Comparison of ENCODE assay signal across 8 mouse cellular contexts in genomic region chr4:108999999-109000950, GRCm38 (mm10). TPM values are rescaled to one million over a fixed set of nuclear protein-coding genes. Genes with fewer than 3 reads are reported as not detected.
DNase-seq lines count a peak whose midpoint lies in the region; ATAC-seq and TF ChIP-seq lines count a peak whose summit lies in the region.

Gene Nrd1 (plus strand): TSS chr4:109000655.

- H3K4me1 ChIP-seq in MEL (ENCODE audit: control insufficient read depth in 1 of 2, insufficient read depth in 2 of 2, low read length in 2 of 2), result peaks cover 0 to 10% of the 10 kb centered on the region in 2 experiments; a peak in 2 of 4 replicates
- no peaks in the 10 kb centered on the region for H3K4me1 ChIP-seq in cerebellum, adult 2 months (ENCODE audit: control insufficient read depth, insufficient read depth, low read length)
- peaks cover 8% of the 10 kb centered on the region; the same call in 1 of the 2 replicates for H3K4me1 ChIP-seq in forebrain, postnatal 0 days (ENCODE audit: insufficient read depth)
- peaks cover 11% of the 10 kb centered on the region; the same call in 1 of the 2 replicates for H3K4me1 ChIP-seq in lung, embryonic 15.5 days

- peak; percentile 99 for ATAC-seq in forebrain, postnatal 0 days
- peak; percentile 99 for ATAC-seq in lung, embryonic 15.5 days (ENCODE audit: borderline replicate concordance, extremely low read depth, low FRiP score, low TSS enrichment)

- DNase-seq in MEL (ENCODE audit: low read depth, low spot score), result peak; percentile 100
- peak; percentile 99 to 100 for DNase-seq in cerebellum, adult 2 months
- peak; percentile 100 for DNase-seq in forebrain, postnatal 0 days
- DNase-seq in heart, postnatal 4 days, result peak; percentile 99
- peak; percentile 99 for DNase-seq in layer of hippocampus, adult 8-10 months (ENCODE audit: low spot score in 2 of 2)
- peak; percentile 99 for DNase-seq in ovary, adult 18-20 months (ENCODE audit: low spot score)
- peak; percentile 99 for DNase-seq in thymus, postnatal 0 days (ENCODE audit: low spot score)

- TF ChIP-seq RAD21 in MEL (IDR thresholded peaks at IDR 0.05; ENCODE audit: low read depth, low read length), result no peak

- TF ChIP-seq CTCF in MEL (IDR thresholded peaks at IDR 0.05 in 2 of 3, conservative IDR thresholded peaks at IDR 0.05 in 1 of 3; ENCODE audit: control insufficient read depth in 1 of 3, insufficient read depth in 1 of 3, low read depth in 2 of 3, low read length in 3 of 3, poor library complexity in 1 of 3, severe bottlenecking in 1 of 3), result no peak
- TF ChIP-seq CTCF in cerebellum, adult 2 months (IDR thresholded peaks at IDR 0.05; ENCODE audit: borderline replicate concordance, insufficient read depth, low read depth, low read length), result no peak
- no peak for TF ChIP-seq CTCF in forebrain, postnatal 0 days (IDR thresholded peaks at IDR 0.05; ENCODE audit: low read depth)

- peaks cover 3 to 17% of the 10 kb centered on the region in 2 experiments; a peak in 3 of 4 replicates for H3K36me3 ChIP-seq in MEL (ENCODE audit: control insufficient read depth in 1 of 2, insufficient read depth in 2 of 2, low read length in 2 of 2)
- H3K36me3 ChIP-seq in forebrain, postnatal 0 days (ENCODE audit: insufficient read depth), result no peaks in the 10 kb centered on the region
- H3K36me3 ChIP-seq in lung, embryonic 15.5 days, result no peaks in the 10 kb centered on the region

- peaks cover 1 to 2% of the 10 kb centered on the region in 2 experiments; a peak in 2 of 4 replicates for H3K27me3 ChIP-seq in MEL (ENCODE audit: control insufficient read depth in 1 of 2, insufficient read depth in 2 of 2, low read length in 2 of 2)
- H3K27me3 ChIP-seq in cerebellum, adult 2 months (ENCODE audit: control insufficient read depth, insufficient read depth, low read length), result no peaks in the 10 kb centered on the region
- H3K27me3 ChIP-seq in forebrain, postnatal 0 days (ENCODE audit: insufficient read depth, low read length), result peaks cover 4% of the 10 kb centered on the region; the same call in 1 of the 2 replicates
- H3K27me3 ChIP-seq in lung, embryonic 15.5 days, result no peaks in the 10 kb centered on the region

- peak within 1 kb of the TSS; percentile 78 for H3K4me2 ChIP-seq in forebrain, postnatal 0 days (ENCODE audit: low read depth)
- H3K4me2 ChIP-seq in lung, embryonic 15.5 days, result peak within 1 kb of the TSS; percentile 73

- under 1% methylated on average over 58 of the region's 58 CpGs for WGBS in cerebellum, adult 2 months
- 1% methylated on average over 58 of the region's 58 CpGs for WGBS in forebrain, postnatal 0 days
- 1% methylated on average over 58 of the region's 58 CpGs for WGBS in lung, embryonic 15.5 days

- TF ChIP-seq EP300 in MEL (IDR thresholded peaks at IDR 0.05; ENCODE audit: low read depth in 1 of 2, low read length in 2 of 2), result no peak

- H3K9me3 ChIP-seq in MEL (replicated peaks; ENCODE audit: insufficient read depth, low read length), result no peaks in the 10 kb centered on the region
- no peaks in the 10 kb centered on the region for H3K9me3 ChIP-seq in forebrain, postnatal 0 days (ENCODE audit: low read length)
- no peaks in the 10 kb centered on the region for H3K9me3 ChIP-seq in lung, embryonic 15.5 days

- H3K79me2 ChIP-seq in MEL (ENCODE audit: control insufficient read depth, insufficient read depth, low read length, poor library complexity), result peaks cover 32% of the 10 kb centered on the region

- peak within 1 kb of the TSS; percentile 87 for H3K9ac ChIP-seq in MEL (ENCODE audit: control insufficient read depth, low read depth, low read length, poor library complexity, severe bottlenecking)
- peak within 1 kb of the TSS; percentile 83 for H3K9ac ChIP-seq in forebrain, postnatal 0 days
- peak within 1 kb of the TSS; percentile 87 for H3K9ac ChIP-seq in lung, embryonic 15.5 days

- H3K4me3 ChIP-seq in MEL (ENCODE audit: control insufficient read depth in 1 of 2, insufficient read depth in 1 of 2, low read depth in 2 of 2, low read length in 2 of 2), result peak within 1 kb of the TSS; percentile 85 to 95
- peak within 1 kb of the TSS; percentile 68 for H3K4me3 ChIP-seq in cerebellum, adult 2 months (replicated peaks; ENCODE audit: insufficient read depth, low read depth, low read length)
- H3K4me3 ChIP-seq in forebrain, postnatal 0 days (ENCODE audit: low read depth, low read length), result peak within 1 kb of the TSS; percentile 91
- peak within 1 kb of the TSS; percentile 82 for H3K4me3 ChIP-seq in lung, embryonic 15.5 days

- peak within 1 kb of the TSS; percentile 87 for H3K27ac ChIP-seq in MEL (ENCODE audit: control insufficient read depth, low read depth, low read length)
- peak within 1 kb of the TSS; percentile 77 for H3K27ac ChIP-seq in cerebellum, adult 2 months (ENCODE audit: insufficient read depth, low read length)
- H3K27ac ChIP-seq in forebrain, postnatal 0 days (ENCODE audit: low read depth, low read length), result peak within 1 kb of the TSS; percentile 90
- H3K27ac ChIP-seq in lung, embryonic 15.5 days, result peak within 1 kb of the TSS; percentile 93

- TF ChIP-seq POLR2A in MEL (IDR thresholded peaks at IDR 0.05; ENCODE audit: control insufficient read depth in 1 of 2, insufficient read depth in 1 of 2, low read depth in 1 of 2, low read length in 2 of 2, poor library complexity in 1 of 2), result peak; percentile 91 to 97
- TF ChIP-seq POLR2A in cerebellum, adult 2 months (IDR thresholded peaks at IDR 0.05; ENCODE audit: borderline replicate concordance, insufficient read depth, low read length), result peak; percentile 91

TF ChIP-seq in MEL, 35 proteins besides CTCF, POLR2A, EP300 and RAD21 (continues in another document):
- TF ChIP-seq SMC3 (IDR thresholded peaks at IDR 0.05; ENCODE audit: low read depth, low read length) (no peak), GABPA (IDR thresholded peaks at IDR 0.05; ENCODE audit: low read depth, low read length) (no peak), MYB (IDR thresholded peaks at IDR 0.05; ENCODE audit: low read depth, low read length) (no peak), GATA1 (IDR thresholded peaks at IDR 0.05; ENCODE audit: low read depth, low read length) (no peak), MXI1 (IDR thresholded peaks at IDR 0.05; ENCODE audit: low read depth, low read length) (peak; percentile 86), ZKSCAN1 (IDR thresholded peaks at IDR 0.05; ENCODE audit: low read depth, low read length) (no peak), MAZ (IDR thresholded peaks at IDR 0.05; ENCODE audit: low read depth, low read length) (0 out of 2 replicates have a peak, but pooled peaks have one; percentile 57), MYC (IDR thresholded peaks at IDR 0.05; ENCODE audit: low read depth, low read length) (0 out of 2 replicates have a peak, but pooled peaks have one; percentile 53), SIN3A (IDR thresholded peaks at IDR 0.05; ENCODE audit: low read length) (peak; percentile 90), E2F4 (IDR thresholded peaks at IDR 0.05; ENCODE audit: borderline replicate concordance, low read depth, low read length) (no peak), TBP (IDR thresholded peaks at IDR 0.05; ENCODE audit: low read depth, low read length) (peak; percentile 74), ZC3H11A (IDR thresholded peaks at IDR 0.05; ENCODE audit: low read depth, low read length) (no peak), ZNF384 (IDR thresholded peaks at IDR 0.05; ENCODE audit: low read depth, low read length) (no peak), CHD2 (IDR thresholded peaks at IDR 0.05; ENCODE audit: low read length) (peak; percentile 82), HCFC1 (IDR thresholded peaks at IDR 0.05; ENCODE audit: low read depth, low read length) (peak; percentile 81), UBTF (IDR thresholded peaks at IDR 0.05; ENCODE audit: borderline replicate concordance, insufficient read depth, low read depth, low read length) (peak; percentile 93; the same call in 1 of the 2 replicates), ELF1 (IDR thresholded peaks at IDR 0.05; ENCODE audit: low read depth, low read length) (peak; percentile 43; the same call in 1 of the 2 replicates), MAFK (IDR thresholded peaks at IDR 0.05; ENCODE audit: borderline replicate concordance, low read depth, low read length) (no peak), MEF2A (IDR thresholded peaks at IDR 0.05; ENCODE audit: extremely low read depth, insufficient replicate concordance, low read depth, low read length, poor library complexity, severe bottlenecking) (no peak), BHLHE40 (IDR thresholded peaks at IDR 0.05; ENCODE audit: borderline replicate concordance, low read depth, low read length) (no peak), ZMIZ1 (IDR thresholded peaks at IDR 0.05; ENCODE audit: low read depth, low read length) (peak; percentile 89), JUND (IDR thresholded peaks at IDR 0.05; ENCODE audit: low read depth, low read length) (no peak), TAL1 (IDR thresholded peaks at IDR 0.05; ENCODE audit: low read length) (no peak), TCF12 (IDR thresholded peaks at IDR 0.05; ENCODE audit: low read depth, low read length) (peak; percentile 60), ETS1 (IDR thresholded peaks at IDR 0.05; ENCODE audit: low read depth, low read length) (peak; percentile 5; the same call in 1 of the 2 replicates), CHD1 (IDR thresholded peaks at IDR 0.05; ENCODE audit: low read depth, low read length) (no peak), MAX (IDR thresholded peaks at IDR 0.05; ENCODE audit: low read length) (peak; percentile 84), POLR2AphosphoS2 (IDR thresholded peaks at IDR 0.05; ENCODE audit: low read length) (peak; percentile 89), KAT2A (conservative IDR thresholded peaks at IDR 0.05; ENCODE audit: low read depth, low read length) (peak; percentile 42; the same call in 1 of the 2 replicates), RCOR1 (IDR thresholded peaks at IDR 0.05; ENCODE audit: low read depth, low read length) (peak; percentile 26; the same call in 1 of the 2 replicates), POLR2AphosphoS5 (IDR thresholded peaks at IDR 0.05; ENCODE audit: borderline replicate concordance, low read depth, low read length) (no peak)

RNA-seq across cellular contexts. Expression of gene Nrd1, which starts in this region (rescaled TPM):
- total RNA-seq in MEL (2012; rRNA removed), result 24.2 and 27.7 TPM in 2 replicates
- 100 to 1,000 TPM in 1 of 2 experiments, 10 to 100 TPM in 1; 72.7 to 883 TPM for polyA plus RNA-seq in MEL (2012; ENCODE audit: insufficient read depth in 1 of 2, insufficient read length in 2 of 2, low read depth in 1 of 2, low replicate concordance in 2 of 2, missing spikeins in 1 of 2)
- polyA plus RNA-seq in cerebellum, adult 2 months (2012; rRNA removed), result 136 and 150 TPM in 2 replicates
- 50.5 and 61.2 TPM in 2 replicates for total RNA-seq in forebrain, postnatal 0 days (2014; rRNA removed)
- 35.2 and 50.7 TPM in 2 replicates for polyA plus RNA-seq in forebrain, postnatal 0 days (2015; fragmentation: Nextera tagmentation; extraction: Ambion mirVana)
- 10 to 100 TPM; 86.6 to 98.9 TPM for total RNA-seq in heart, postnatal 4 days (2021)
- total RNA-seq in layer of hippocampus, adult 8-10 months (2022), result 100 to 1,000 TPM; 116 to 149 (median 131) TPM
- polyA plus RNA-seq in lung, embryonic 15.5 days (2015; fragmentation: Nextera tagmentation; extraction: Ambion mirVana), result 64.2 and 65.8 TPM in 2 replicates
- polyA plus RNA-seq in thymus, postnatal 0 days (2015; fragmentation: Nextera tagmentation; extraction: Ambion mirVana), result 42.1 and 52.5 TPM in 2 replicates

Comparison
In these comparisons a context has a peak if more than half of its experiments do, and no peak if none do; other contexts are left out.
1. Peak in every context shown above with its lines: DNase-seq, ATAC-seq, H3K4me3 ChIP-seq and H3K27ac ChIP-seq.